Mouse (Mus musculus) heart, adult 2 months (tissue): Measurements from ENCODE around the gene Kcnip4. TPM values are rescaled to one million over a fixed set of nuclear protein-coding genes. Genes with fewer than 3 reads are reported as not detected.
A peak's percentile ranks its signal among the peaks of the same experiment; 100 is the strongest.

Experiments used
- DNase-seq, 2 experiments: peaks; one replicate each; pipeline ENCODE4 v3.0.0; 2021
- H3K27ac ChIP-seq: fragments of 200-600 bp; 2 replicates; pipeline ENCODE4 v1.8.1; 2022
- H3K27me3 ChIP-seq: fragments of 200-500 bp; 2 replicates; pipeline ENCODE4 v1.6.1; 2012; ENCODE audit warnings: mild to moderate bottlenecking, low read length, inconsistent platforms, mixed read lengths; ENCODE audit not compliant: control insufficient read depth, insufficient read depth
- H3K36me3 ChIP-seq: fragments of 200-500 bp; 2 replicates; pipeline ENCODE4 v1.6.1; 2012; ENCODE audit warnings: low read length, inconsistent platforms; ENCODE audit not compliant: control insufficient read depth, insufficient read depth
- H3K4me1 ChIP-seq: fragments of 200-500 bp; 2 replicates; pipeline ENCODE4 v1.6.1; 2011; ENCODE audit warnings: low read length; ENCODE audit not compliant: control insufficient read depth, insufficient read depth
- H3K4me3 ChIP-seq: fragments of 200-600 bp; 2 replicates; pipeline ENCODE4 v1.8.1; 2022
- H3K79me2 ChIP-seq: fragments of 200-500 bp; replicated peaks from 2 replicates; pipeline ENCODE4 v1.6.1; 2012; ENCODE audit warnings: mild to moderate bottlenecking, inconsistent platforms, low read length, moderate library complexity, mixed read lengths; ENCODE audit not compliant: control insufficient read depth, insufficient read depth
- H3K9ac ChIP-seq: fragments of 200-500 bp; 2 replicates; pipeline ENCODE4 v1.6.1; 2012; ENCODE audit warnings: low read depth, mild to moderate bottlenecking, control low read depth, inconsistent platforms, low read length, mixed read lengths
- CTCF ChIP-seq: fragments of 200-600 bp; IDR thresholded peaks from 2 replicates; pipeline ENCODE4 v1.8.1; 2022; ENCODE audit warnings: antibody characterized with exemption, mild to moderate bottlenecking, moderate library complexity
- EP300 ChIP-seq: fragments of 200-500 bp; IDR thresholded peaks from 2 replicates; pipeline ENCODE4 v1.6.1; 2011; ENCODE audit warnings: low read depth, low read length, control low read depth; ENCODE audit not compliant: insufficient read depth
- POLR2A ChIP-seq: fragments of 200-500 bp; IDR thresholded peaks from 2 replicates; pipeline ENCODE4 v1.6.1; 2011; ENCODE audit warnings: mild to moderate bottlenecking, low read depth, low read length, control low read depth; ENCODE audit not compliant: insufficient read depth
- WGBS: fragments of 180-500 bp; shearing (Covaris S2); methylation state at CpG from one replicate; pipeline ENCODE4 v1.1.7; 2018; 5-methylcytosine and 5-hydroxymethylcytosine counted together
- intact Hi-C: fragments of 180-260 bp; cut with DNase I; formaldehyde crosslinking; loops from one replicate; pipeline ENCODE4 v1.15.1; 2025
- polyA plus RNA-seq: library from polyadenylated mRNA; depleted of rRNA; stranded (reverse); fragments of >200 nt; gene quantifications from 2 replicates; pipeline ENCODE4 v1.2.3, GENCODE M21; 2012
- total RNA-seq, 2 experiments: library from RNA; stranded (reverse); gene quantifications; 2 replicates each; pipeline ENCODE4 v1.2.3; 2021

Gene Kcnip4
- total and polyA plus RNA-seq, 3 experiments = 0.10 TPM; not detected in 2

DNA sequence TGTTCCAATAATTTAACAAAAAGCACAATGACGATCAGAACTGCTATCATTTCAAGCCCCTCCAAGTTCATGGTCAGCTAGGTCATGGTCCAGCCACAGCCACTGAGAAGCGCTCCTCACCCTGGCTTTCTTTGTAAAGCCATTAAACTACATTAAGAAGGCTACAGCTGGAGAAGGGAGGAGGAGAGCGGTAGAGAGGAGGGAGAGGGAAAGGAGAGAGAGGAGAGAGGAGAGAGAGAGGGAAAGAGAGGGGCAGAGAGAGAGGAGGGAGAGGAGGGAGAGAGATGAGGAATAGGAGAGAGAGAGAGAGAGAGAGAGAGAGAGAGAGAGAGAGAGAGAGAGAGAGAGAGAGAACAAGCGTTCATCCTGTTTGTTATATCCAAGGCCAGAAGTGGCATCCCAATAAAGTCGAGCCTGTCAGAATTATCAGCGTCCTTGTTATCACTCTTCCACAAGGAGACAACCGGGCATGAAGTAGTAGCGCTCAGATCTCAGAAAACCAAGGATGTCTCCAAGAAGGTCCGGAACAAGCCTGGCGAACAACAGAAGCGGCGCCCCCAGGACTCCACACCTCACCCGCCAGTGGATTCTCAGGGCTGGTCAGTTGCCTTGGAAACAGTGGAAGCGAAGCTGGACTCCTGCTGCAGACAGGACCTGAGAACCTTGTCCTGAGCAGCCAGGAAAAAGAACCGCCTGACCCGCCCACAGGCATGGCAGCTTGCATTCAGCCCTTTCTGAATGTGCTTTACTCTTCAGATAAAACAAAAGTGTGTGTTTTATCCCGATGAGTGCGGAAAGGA lies 635.1 kb downstream of the Kcnip4 start:
- H3K4me3 ChIP-seq = no peak overlapping the region

DNA sequence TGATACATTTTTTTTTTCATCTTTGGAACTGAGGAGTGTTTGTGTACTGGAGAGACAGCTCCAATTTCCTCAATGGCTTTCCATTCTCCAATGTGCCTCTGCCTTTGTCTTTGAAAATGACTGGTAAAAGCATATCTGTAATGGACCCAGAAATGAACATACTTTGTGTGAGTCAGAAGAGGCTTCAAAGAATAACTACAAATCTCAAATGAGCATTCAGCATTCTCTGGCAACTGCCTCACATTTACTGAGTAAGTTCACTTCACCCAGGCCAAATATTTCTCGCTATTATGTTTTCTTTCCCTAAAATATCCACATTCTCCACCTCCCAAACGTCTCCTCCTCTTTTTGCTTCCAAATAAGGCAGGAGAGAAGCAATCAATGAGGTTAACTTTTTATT lies 646.6 kb downstream of the Kcnip4 start:
- DNase-seq = no peak
- intact Hi-C loops = no loop called here
- no peaks in the 10 kb centered on the region for H3K79me2 ChIP-seq
- H3K4me3 ChIP-seq = no peak overlapping the region
- H3K4me1 ChIP-seq = no peaks in the 10 kb centered on the region
- H3K27me3 ChIP-seq = no peaks in the 10 kb centered on the region
- H3K9ac ChIP-seq = no peak overlapping the region
- no peaks in the 10 kb centered on the region for H3K36me3 ChIP-seq
- no peak overlapping the region for H3K27ac ChIP-seq
- TF ChIP-seq CTCF (no peak), POLR2A (no peak), EP300 (no peak)
- 31% methylated on average over 2 of the region's 2 CpGs for WGBS

More for the DNA sequence above, 635.1 kb downstream of the Kcnip4 start:
- H3K9ac ChIP-seq = no peak overlapping the region
- peaks cover 3% of the 10 kb centered on the region; the same call in 1 of the 2 replicates for H3K27me3 ChIP-seq
- WGBS = 13% methylated on average over 18 of the region's 18 CpGs
- no peak overlapping the region for H3K27ac ChIP-seq
- DNase-seq = no peak
- H3K4me1 ChIP-seq = no peaks in the 10 kb centered on the region
- no peak for TF ChIP-seq POLR2A
- no peak for TF ChIP-seq EP300
- TF ChIP-seq CTCF = no peak
- no peaks in the 10 kb centered on the region for H3K79me2 ChIP-seq
- no peaks in the 10 kb centered on the region for H3K36me3 ChIP-seq
- intact Hi-C loops = no loop called here

DNA sequence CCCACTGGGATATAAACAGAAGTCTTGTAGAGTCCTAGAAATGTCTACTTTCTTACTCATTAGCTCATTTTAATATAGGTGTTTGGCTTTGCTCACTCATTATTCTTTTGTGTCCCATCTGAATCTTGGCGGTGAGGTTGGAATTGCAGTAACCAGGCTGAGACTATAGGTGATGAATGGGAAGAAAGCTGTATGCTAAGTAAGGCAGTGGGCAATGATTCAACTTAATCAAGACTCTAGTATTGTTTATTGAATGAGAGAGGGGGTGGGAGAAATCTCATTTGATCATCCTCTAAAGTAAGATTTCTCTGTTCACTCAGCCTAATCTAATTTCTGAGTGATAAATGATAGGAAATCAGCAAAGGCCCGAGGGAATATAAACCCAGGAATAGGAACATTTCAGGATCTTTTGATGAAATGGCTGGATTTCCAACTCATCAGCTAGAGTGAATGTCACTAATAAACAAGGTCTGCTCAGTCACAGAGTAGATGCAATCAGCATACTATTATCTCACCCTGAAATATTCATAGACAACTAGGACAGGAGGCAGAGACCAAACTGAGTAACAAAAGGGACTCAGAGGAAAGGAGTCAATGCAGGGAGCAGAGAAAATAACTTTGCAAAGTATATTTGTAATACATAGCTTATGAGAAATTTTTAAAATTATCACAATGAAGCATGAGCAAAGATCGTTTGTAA lies 660.3 kb downstream of the Kcnip4 start:
- Histone ChIP-seq H3K79me2 (no peaks in the 10 kb centered on the region), H3K27ac (no peak overlapping the region)
- 52% methylated on average over 3 of the region's 3 CpGs for WGBS

DNA sequence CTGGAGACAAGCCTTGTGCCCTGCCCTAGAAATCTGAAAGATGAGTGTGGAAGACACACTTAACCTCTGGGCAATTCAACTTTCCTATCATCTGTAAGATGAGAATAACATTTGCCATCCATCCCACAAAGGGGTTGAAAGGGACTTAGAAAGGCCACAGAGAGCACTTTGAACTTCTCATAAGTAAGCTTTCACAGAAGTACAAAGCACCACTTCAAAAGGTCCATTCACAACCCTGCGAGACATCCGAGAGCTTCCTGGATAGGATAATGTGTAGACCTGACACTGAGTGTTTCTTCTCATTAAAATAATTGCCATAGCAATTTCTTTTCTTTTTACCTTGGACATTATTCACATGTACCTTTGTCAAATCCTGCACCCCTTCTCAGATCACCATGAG lies 683.7 kb downstream of the Kcnip4 start:
- H3K27me3 ChIP-seq = no peaks in the 10 kb centered on the region
- intact Hi-C loops = no loop called here
- no peak overlapping the region for H3K9ac ChIP-seq
- no peak overlapping the region for H3K27ac ChIP-seq
- no peaks in the 10 kb centered on the region for H3K79me2 ChIP-seq
- H3K36me3 ChIP-seq = no peaks in the 10 kb centered on the region
- no peak for DNase-seq
- WGBS = 74% methylated on average over 2 of the region's 2 CpGs
- H3K4me1 ChIP-seq = no peaks in the 10 kb centered on the region
- H3K4me3 ChIP-seq = no peak overlapping the region
- TF ChIP-seq EP300 (no peak), POLR2A (no peak), CTCF (no peak)

More for the DNA sequence above, 660.3 kb downstream of the Kcnip4 start:
- intact Hi-C loops = no loop called here
- H3K27me3 ChIP-seq = no peaks in the 10 kb centered on the region
- no peak for DNase-seq
- no peaks in the 10 kb centered on the region for H3K36me3 ChIP-seq
- no peak for TF ChIP-seq POLR2A
- no peak for TF ChIP-seq CTCF
- TF ChIP-seq EP300 = no peak
- H3K9ac ChIP-seq = no peak overlapping the region
- H3K4me3 ChIP-seq = no peak overlapping the region
- H3K4me1 ChIP-seq = no peaks in the 10 kb centered on the region

DNA sequence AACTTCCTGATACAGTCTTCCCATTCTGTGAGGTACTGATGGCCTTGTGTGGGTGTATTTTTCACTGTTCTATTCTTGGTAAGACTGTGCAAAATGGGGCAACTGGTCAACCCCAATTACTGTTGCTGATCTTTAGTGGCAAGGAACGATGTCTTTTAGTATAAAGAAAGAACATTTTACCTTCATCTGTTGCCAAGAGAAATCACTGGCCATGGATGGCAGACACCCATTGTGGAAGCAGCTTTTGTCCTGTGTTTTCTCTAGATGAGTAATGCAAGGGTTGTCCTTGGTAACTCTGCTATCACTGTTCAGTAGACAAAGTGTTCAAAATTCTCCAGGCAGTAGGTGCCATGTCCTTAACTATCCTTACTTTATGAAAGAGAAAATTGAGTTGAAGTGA lies 729.2 kb downstream of the Kcnip4 start:
- DNase-seq = no peak
- Histone ChIP-seq H3K27me3 (no peaks in the 10 kb centered on the region), H3K9ac (no peak overlapping the region), H3K4me1 (no peaks in the 10 kb centered on the region), H3K4me3 (no peak overlapping the region), H3K27ac (no peak overlapping the region), H3K36me3 (no peaks in the 10 kb centered on the region), H3K79me2 (no peaks in the 10 kb centered on the region)
- no peak for TF ChIP-seq CTCF
- intact Hi-C loops = no loop called here
- WGBS = 56% methylated on average over 1 of the region's 1 CpGs

DNA sequence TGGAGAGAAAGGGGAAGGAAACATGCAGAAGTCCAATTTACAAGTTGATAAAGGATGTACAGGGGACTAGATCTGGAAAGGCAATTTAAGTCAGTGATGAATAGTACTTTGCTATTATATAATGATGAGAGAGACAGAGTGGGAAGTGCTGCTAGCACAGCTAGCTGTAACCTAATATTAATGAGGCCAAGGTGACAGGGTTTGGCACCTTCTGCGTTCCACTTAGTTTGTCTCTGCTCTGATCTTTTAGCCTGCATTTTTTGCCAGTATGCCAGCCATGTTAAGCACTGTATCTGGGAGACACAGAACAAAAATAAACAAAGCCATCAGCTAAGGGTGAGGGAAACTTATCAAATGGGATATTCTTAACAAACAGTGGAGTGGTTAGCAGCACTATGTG lies 745.3 kb downstream of the Kcnip4 start:
- H3K79me2 ChIP-seq = no peaks in the 10 kb centered on the region
- H3K4me3 ChIP-seq = no peak overlapping the region
- H3K4me1 ChIP-seq = no peaks in the 10 kb centered on the region
- H3K27ac ChIP-seq = no peak overlapping the region
- H3K27me3 ChIP-seq = 0 out of 2 replicates have a peak, but pooled peaks cover 1% of the 10 kb centered on the region
- no peak overlapping the region for H3K9ac ChIP-seq
- TF ChIP-seq EP300 (no peak), CTCF (no peak), POLR2A (no peak)
- intact Hi-C loops = no loop called here
- WGBS = 41% methylated on average over 1 of the region's 1 CpGs
- H3K36me3 ChIP-seq = no peaks in the 10 kb centered on the region
- DNase-seq = peak in 1 of 2 experiments; percentile 3
